Mouse (Mus musculus) frontal cortex, adult 2 months (tissue): ENCODE results near the gene Vps13c. TPM values are rescaled to one million over a fixed set of nuclear protein-coding genes. Genes with fewer than 3 reads are reported as not detected.

Experiments
- DNase-seq, 2 experiments: peaks; one replicate each; pipeline ENCODE4 v3.0.0; 2022; ENCODE audit warnings: low spot score in 1 of 2; ENCODE audit errors: extremely low spot score in 1 of 2
- polyA plus RNA-seq: library from polyadenylated mRNA; depleted of rRNA; stranded (reverse); fragments of >200 nt; gene quantifications from 2 replicates; pipeline ENCODE4 v1.2.3, GENCODE M21; 2012

The Vps13c gene
- polyA plus RNA-seq, 1 experiment = 41.8 TPM

DNA sequence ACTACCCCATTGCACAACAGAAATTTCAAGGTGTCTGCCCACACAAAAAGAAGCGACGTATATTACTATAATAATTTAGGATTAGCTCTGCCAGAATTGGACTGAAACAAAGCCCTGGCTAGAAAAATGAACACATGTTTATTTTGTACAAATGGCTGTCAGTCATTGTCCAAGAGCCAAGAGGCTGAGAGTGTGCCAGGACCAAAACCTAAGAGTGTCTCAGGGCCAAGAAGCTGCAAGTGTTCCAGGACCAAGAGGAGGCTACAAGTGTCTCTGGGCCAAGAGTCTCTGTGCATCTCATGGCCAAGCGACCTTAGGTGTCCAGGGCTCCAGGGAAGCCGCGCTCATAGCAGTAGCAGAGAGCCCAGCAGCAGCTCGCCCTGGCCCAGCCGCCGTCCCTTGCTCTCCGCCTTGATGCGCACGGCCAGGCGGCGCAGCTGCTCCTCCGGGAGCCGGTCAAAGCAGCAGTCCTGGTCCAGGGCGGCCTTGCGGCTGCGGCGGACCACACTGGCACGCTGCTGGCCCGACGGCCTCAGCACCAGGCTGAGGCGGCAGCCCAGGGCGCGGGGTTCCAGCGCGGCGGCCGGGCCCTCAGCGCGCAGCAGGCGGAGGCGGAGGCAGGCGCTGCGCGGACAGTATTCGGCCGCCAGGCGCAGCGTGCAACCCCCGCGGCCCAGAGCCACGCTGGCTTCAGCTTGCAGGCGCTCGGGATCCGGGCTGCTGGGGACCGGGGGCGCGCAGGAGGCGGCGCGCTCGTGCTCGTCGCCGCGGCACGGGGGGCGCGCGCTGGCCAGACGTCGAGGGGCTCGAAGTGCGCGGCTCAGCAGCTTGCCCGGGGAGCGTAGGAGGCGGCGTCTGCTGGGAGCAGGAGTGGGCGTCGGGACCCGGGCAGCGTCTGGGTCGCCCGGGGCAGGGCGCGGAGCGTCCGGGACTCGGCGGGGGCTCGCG is 9.5 kb upstream of the Vps13c start:
- peak in 1 of 2 experiments; percentile 41 for DNase-seq

DNA sequence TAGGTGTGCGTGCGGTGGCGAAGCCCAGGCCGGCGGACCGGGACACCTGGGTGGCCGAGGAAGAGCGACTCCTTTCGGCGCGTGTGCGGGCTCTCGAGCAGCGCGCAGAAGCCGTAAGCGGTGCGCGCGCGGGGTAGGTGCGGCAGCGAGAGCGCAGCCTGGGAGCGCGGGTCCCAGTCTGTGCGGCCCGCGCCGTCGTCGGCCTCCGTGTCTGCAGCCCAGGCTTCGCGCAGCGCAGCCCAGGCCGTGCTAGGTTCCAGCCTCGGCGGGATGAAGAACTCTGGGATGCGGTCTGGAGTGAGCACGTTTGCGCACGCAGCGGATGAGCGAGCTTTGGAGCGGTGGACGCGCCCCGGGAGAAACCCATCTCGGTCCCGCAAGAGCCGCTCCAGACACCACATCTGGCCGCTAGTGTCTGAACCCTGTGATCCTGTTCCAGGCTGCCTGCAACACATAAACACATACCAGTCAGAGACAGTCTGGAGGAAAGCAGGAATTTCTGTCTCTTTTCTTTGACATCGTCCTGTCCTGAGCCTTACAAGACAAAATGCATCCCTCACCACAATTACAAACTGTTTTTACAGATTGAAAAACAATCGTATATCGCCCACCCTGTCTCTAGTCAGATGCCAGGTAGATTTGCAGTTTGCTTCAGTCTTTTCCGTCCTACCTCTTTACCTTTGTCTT is 8.7 kb upstream of the Vps13c start:
- no peak for DNase-seq

DNA sequence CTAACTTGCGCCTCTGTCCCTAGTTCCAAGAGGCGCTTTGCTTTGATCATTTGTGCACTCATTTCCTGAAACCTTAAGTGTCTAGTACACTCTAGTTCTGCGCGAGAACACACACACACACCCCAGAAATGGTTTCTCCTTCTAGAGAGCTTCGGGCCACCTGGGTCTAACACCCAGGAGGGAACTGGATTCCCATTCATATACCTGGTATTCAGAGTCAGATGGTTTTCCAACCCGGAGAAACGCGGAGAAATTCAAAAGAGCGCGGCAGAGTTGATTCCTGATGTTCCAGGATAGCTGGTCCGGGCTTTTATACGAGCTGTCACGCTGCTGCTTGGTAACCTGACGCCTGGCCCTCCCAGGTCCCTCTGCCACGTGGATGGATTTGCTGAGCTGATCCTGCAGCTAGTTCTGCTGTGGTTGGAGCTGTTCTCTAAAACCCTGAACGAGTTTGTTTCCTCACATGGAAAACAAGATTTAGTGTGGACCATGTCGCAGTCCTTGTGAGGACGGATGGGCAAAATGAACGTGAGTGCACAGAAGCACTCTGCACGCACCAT is 8.1 kb upstream of the Vps13c start, which contains the start of gene C2cd4a:
TSS of gene C2cd4a (minus strand) at position 285 of the 560 bp plus-strand sequence.
- DNase-seq = no peak

DNA sequence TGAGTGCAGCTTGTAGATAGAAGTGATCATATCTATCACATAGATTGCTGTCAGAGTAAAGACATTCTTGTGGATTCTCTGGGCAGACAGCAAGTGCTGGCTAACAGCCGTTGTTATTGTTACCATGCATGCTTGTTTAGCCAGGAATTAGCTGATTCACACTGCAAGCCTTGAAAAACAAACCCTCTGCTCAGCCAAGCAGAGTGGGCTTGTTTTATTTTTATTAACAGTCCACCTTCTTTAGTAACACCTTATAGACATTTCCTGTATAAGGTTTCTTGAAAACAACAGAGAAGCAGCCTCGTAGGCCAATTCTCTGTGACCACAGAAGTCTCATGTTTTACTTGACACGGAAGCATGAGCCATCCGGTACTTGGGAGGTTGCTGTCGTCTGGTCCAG is 5.7 kb upstream of the Vps13c start:
- DNase-seq = no peak

DNA sequence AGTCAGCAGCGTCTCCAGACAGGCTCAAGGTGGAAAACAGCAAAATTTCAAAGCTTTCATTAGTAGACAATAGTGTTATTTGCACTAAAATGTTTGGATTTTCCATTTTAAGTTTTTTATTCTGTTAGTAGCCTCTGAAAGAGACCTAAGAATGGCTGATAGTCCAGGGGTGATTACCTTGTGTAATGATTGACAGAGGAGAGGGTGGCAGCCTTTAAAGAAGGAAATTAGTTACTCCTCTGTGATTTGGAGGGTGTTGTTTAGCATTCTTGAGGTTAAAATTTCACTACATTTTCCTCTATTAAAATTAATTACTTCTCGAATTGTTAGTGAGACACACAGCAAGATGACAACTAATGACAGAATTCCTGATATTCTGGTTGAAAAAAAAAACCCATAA is 2.9 kb upstream of the Vps13c start:
- no peak for DNase-seq

DNA sequence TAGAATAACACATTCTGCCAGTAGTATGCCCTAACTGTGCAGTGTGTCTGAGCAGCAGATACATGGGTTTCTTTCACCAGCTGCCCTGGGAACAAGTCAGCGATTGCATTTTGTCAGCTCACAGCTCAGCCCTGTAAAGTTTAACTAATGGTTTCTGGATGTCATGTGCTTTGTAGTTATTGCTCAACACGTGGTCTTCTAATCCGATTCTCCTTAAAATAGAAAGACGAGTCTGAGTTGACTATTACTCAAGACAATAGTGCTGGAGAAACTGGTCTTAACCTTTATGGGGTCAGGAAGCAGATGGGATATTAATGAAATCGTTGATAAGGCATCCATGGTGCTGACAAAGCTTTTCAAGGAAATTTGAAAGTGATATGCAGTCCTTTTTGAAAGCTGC is 2.6 kb downstream of the Vps13c start:
- DNase-seq = no peak

DNA sequence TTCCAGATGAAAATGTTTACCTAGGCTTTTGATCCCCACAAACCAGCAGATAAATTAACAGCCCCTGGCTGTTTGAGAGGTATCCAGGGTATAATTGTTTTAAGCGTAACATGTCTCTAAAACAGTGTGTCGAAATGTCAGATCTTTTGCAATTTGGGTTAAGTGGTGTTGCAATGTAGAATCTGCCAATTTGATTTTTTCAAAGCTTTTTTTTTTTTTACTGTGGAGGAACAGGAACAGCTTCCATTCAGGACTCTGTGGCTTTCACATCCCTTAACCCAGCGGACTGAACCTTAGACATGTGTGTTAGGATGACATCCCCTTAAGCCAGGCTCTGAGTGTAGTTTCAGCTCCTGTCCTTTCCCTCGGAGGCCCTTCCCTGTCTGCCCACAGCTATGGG is 4.8 kb downstream of the Vps13c start:
- no peak for DNase-seq

DNA sequence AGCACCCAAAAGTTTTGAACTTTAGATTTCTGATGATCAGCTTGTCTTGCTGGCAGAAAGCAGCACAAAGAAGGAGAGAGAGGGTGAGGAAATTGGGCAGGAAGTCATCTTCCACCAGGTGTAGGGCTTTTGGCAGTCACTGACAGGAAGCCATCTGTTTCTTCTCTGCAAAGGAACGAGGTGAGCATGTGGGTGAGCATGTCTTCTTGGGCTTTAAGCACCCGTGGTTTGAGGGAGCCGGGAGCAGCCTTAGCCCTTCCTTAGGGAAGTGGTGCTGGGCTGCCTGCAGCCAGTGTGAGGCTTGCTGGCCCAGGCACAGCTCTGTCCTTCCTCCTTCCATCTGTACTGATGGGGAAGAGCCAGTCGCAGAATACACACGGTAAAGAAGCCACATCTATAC is 5.5 kb downstream of the Vps13c start:
- no peak for DNase-seq

DNA sequence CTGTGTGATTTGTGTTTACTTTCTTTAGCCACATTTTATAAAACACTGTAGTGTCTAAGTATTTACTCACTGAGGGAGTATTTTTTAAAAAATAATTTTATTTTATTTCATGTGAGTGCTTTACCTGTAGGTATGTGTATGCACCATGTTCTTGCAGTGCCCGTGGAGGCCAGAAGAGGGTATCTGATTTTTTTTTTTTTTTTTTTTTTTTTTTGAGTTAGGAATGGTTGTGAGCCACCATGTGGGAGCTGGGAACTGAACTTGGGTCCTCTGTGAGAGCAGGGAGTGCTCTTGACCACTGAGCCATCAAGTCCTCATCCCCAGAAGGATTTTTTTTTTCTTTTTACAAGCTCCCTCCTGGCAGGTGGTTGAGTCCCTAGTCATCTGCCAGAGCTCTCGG is 5.9 kb downstream of the Vps13c start:
- DNase-seq = no peak

DNA sequence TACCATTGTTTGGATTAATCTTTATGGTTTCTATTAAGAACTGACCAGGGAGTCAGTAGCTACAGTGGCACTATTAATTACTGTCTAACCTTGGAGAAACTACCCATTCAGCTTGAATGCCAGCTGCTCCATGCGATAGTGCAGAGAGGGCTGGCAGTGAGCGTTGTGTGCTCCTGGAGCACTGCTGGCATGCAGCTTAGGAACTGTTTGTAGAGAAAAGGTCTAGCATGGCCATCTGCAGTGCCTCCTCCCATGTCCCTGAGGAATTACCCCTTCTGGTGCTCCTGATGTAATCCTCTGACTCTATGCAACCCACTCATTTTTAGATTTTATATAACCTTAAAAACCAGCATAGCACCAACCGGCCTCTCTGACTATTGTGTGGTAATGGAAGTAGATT is 7.4 kb downstream of the Vps13c start:
- no peak for DNase-seq

DNA sequence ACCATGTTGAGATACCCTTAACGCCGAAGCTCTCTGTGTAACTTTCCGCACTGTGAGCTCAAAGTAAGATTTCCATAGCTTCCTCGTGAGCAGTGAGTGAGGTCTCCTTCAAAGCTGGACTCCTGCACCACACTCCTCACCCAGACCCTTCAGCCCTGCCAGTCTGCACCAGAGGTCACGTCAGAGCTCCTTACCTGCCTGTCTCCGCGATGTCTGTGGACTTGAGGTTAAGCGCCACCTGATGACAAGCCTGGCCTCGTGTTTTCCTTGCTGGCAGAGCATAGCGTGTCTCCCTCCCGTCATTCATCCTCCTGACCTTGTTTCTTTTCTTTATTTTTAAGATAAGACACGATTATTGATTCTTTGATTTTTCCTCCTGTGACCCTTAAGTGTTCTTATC is 9.2 kb downstream of the Vps13c start:
- DNase-seq = no peak

DNA sequence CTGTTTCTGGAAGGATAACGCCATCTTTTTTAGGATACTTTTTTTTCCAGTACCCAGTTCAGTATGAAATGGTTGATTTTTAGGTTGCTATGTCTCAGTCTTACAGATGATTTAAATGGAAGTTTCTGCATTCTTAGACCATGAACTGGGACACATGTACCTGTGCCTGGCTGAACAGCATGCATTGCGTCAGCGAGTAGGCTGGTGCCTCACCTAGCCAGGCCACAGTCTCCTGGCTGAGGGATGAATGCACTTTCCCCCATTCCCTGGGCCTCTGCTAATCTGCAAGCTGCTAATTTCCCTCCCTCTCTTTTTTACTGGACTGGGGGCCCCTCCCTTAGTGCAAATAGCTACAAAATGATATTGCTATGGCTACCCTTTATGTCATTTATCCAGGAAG is 9.7 kb downstream of the Vps13c start:
- DNase-seq = no peak

DNA sequence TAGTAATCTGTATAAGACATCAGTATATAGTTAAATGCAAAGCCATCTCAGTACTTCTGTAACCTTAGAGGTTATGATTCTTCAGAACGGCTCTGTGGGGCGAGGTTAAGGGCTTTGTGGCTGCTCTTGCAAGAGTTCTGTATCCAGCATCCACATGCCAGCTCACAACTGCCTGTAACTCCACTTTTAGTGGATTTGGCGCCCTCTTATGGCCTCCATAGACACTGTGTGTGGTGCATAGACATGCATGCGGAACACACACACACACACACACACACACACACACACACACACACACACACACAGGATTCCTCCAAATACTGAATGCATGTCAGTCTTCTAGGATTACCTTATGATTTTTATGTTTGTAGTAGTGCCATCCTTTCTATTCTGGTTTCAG is 11.0 kb downstream of the Vps13c start:
- no peak for DNase-seq

DNA sequence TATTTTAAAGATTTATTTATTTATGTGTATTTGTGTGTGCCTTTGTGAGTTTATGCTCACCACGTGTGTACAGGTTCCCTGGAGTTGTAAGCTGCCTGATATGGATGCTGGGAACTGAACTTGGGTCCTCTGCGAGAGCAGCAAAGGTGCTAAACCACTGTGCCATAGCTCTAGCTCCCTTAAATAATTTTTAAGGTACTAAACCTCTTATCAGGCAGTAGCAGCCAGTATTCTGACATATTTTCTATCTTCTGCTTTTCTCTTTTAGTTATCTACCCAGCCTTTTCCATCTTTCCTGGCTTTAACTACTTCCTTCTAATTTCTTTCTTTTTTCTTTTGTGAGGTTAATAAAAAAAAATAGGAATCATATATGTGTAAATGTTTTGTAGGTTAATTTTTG is 20.1 kb downstream of the Vps13c start:
- no peak for DNase-seq

DNA sequence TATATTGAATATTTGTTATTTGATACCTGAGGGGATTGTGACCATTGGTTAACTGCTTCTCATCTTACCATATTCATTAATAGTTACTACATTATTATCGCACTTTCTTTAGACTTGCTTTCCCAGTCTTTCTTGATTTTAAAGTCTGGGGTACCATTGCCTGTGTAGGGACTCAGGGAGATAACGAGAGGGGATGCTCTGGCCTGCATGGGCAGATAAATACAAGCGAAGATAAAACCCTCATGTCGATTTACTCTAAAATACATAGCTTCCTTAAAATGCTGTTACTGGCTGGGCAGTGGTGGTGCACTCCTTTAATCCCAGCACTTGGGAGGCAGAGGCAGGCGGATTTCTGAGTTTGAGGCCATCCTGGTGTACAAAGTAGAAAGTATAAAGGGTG is 23.1 kb downstream of the Vps13c start:
- no peak for DNase-seq

DNA sequence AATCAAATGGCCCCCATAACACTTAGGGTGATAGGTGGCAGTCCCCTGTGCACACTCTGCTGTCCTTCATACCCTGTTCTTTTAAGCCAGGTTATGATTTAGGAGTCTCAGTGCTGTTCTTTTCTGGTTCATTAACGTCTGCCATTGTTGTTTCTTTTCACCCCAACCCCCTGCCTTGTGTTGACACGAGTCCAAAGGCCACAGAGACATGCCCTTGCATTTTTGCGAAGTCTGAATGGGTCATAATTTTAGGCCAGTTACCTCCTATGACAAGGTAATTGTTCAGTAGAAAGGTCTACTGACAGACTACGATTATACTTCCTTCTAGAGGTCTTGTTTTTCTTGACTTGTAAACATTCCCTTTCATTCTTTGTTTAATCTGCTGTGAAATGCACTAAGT is 23.8 kb downstream of the Vps13c start:
- DNase-seq = no peak

DNA sequence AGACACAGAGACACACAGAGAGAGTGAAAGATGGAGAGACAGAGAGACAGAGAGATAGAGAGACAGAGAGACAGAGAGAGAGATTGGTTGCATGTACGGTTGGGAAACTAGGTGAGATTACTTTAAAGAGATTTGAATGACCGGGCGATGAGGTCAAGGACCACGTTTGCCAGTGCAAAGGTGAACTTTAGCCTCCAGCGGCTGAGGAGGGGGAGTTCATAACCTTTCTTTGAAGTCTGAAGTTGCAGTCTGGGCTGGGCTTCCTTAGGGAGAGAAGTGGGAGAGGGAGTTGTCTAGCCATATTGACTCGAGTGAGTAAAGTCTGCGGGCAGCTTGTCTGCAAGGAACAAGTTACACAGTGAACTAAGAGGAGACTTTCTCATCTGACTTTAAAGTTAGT is 25.2 kb downstream of the Vps13c start:
- no peak for DNase-seq

DNA sequence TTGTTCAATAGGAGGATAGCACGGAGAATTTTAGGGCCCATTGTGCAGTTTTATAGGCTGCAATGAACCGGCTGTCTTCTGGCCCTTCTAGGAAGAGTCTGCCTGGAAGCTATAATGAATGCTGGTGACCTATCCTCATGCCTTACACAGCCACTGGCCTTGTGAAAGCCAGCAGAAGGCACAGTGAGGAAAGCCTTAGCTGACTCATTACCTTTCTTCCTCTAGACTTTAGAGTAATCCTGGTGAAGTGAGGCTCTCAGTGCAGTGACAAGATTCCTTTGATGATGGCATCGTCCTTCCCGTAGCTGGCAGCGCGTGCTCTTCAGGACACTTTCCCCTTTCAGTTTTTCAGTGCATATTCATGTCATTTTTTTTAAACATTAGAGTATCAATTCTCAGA is 27.2 kb downstream of the Vps13c start:
- DNase-seq = no peak

DNA sequence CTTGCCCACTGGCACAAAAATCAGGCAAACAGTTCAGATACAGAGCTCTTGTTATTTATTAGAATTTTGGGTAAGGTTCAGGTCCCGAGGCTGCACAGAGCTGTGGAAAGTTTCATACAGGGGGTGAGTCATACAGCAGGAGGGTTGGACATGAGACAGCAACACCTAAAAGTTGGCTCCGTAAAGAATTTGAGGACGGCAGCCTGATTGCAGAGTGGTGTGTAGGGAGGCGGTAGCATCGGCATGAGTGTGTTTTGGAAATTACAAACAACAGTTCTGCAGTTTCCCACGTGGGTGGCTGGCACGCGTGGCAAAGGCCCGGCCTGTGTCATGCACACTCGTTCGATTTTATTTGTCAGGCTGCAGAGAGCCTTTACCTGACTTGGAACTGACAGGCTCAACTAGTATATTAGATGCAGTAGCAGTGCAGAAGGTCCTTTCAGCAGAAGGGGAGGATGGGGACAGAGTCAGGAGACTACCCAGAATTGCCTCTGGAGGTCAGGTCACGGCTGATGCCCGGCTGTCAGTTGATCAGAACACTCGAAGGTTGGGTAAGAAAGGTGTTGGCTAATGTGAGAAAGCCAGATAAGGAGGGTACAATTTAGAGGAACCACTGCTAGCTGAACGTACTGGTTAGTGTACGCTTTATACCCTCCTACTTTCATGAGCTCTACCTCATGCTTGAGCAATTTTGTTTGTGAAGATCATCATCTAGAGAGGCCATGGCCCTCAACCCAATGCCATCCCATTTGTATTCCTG is 29.7 kb downstream of the Vps13c start:
- peak; percentile 29 to 63 for DNase-seq

DNA sequence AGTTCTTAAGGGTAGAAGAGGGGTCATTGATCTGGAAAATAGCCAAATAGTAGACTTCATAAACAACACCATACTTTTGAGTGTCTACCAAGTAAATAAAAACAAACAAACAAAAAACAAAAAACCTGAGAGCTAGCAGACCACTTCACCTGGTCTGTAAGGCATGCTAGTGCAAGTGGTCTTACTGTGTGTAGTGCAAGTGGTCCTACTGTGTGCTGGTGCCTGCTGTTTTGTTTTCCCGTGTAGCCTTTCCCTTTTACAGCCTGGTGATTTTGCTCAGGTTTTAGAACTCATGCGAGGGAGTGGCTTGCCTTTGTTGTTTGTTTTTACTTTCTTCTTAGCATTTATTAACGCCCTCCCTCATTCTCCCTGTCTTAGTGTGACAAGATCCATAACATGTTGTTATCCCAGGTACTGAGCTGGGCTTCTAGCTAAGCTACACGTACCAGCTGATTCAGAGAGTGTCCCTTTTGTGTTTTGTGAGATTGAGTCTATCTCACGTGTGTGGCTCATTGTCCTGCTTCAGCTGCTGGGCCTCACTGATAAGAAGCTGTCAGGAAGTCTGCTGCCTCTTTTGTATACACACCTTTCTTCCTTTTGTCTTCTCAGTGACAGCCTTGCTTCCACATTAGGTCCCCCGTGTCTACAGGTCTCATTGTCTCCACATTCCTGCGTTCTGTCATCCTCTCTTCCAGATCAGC is 34.5 kb downstream of the Vps13c start:
- DNase-seq = no peak
